Mouse (Mus musculus) ES-E14 (cell line): ENCODE data around the gene Cldnd1.

Experiments used
- CHD2 ChIP-seq: IDR thresholded peaks from 2 replicates; pipeline ENCODE4 v1.6.1; 2014; ENCODE audit warnings: mild to moderate bottlenecking, low read depth, low read length, inconsistent platforms
- HCFC1 ChIP-seq: IDR thresholded peaks from 2 replicates; pipeline ENCODE4 v1.6.1; 2012; ENCODE audit warnings: low read length, inconsistent platforms, borderline replicate concordance; ENCODE audit not compliant: insufficient read depth
- MAFK ChIP-seq: IDR thresholded peaks from 2 replicates; pipeline ENCODE4 v1.6.1; 2014; ENCODE audit warnings: mild to moderate bottlenecking, low read depth, low read length, inconsistent platforms; ENCODE audit not compliant: insufficient read depth
- ZC3H11A ChIP-seq: IDR thresholded peaks from 2 replicates; pipeline ENCODE4 v1.6.1; 2012; ENCODE audit warnings: low read depth, mild to moderate bottlenecking, inconsistent platforms, low read length, borderline replicate concordance
- ZNF384 ChIP-seq: IDR thresholded peaks from 2 replicates; pipeline ENCODE4 v1.6.1; 2012; ENCODE audit warnings: low read depth, low read length, inconsistent platforms

- TF ChIP-seq ZC3H11A: no peak
- TF ChIP-seq HCFC1: no peak
- TF ChIP-seq ZNF384: no peak
- TF ChIP-seq MAFK: no peak
- no peak for TF ChIP-seq CHD2
Observed at GRCm38 (mm10) chr16:58709536-58709935, 18.2 kb upstream of the Cldnd1 start.
